Mouse (Mus musculus) right cerebral cortex, postnatal 14 days (tissue): ENCODE data around the gene Gm10563.
"Not testable (repeated sequence)": the region's sequence is repeated elsewhere in the genome, so short reads cannot be mapped to it uniquely, and the experiment has no call there.

Experiments
- DNase-seq: peaks from one replicate; pipeline ENCODE4 v3.0.0; 2022

Gm10563 gene

DNA sequence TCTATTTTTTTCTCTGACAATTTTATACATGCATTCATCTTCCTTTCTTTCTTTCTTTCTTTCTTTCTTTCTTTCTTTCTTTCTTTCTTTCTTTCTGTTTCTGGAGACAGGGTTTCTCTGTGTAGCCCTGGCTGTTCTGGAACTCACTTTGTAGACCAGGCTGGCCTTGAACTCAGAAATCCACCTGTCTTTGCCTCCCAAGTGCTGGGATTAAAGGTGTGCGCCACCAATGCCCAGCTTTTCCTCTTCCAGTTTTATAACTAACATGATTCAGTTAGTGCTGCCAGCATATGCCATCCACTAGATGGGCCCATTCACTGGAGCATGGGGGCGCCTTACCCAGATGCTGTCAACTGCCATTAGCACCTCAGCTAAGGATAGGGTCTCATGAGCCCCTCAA lies at the start of gene Gm10563:
Gene Gm10563 (minus strand): TSS at position 101 of the 400 bp plus-strand sequence.
- DNase-seq: not testable (repeated sequence)

DNA sequence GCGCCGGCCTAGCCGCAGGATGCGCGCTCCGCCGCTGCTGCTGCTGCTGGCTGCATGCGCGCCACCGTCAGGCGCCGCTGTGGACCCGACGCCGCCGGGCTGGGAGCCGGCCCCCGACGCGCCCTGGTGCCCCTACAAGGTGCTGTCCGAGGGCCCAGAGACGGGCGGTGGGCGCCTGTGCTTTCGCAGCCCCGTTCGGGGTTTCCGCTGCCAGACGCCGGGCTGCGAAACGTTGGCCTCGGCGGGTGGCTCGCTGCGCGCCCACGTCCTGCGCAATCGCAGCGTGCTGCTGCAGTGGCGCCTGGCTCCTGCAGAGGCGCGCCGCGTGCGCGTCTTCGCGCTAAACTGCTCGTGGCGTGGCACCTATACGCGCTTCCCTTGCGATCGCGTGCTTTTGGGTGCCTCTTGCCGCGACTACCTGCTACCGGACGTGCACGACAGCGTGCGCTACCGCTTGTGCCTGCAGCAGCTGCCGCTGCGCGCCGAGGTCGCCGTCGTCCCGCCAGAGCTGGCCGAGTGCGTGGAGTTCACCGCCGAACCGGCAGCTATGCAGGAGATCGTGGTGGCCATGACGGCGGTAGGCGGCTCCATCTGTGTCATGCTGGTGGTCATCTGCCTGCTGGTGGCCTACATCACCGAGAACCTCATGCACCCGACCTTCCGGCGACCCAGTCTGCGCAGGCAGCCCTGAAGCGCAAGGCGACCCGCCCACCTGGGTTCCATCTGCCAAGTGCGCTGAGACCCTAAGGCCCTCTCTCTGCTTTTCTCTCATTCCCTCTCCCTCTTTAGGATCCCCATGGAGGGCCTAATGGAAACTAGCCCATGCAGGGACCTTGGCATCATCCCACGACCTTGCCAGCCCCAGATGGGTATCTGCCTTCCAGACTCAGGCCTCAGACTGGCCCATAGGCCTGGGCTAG lies 49.5 kb upstream of the Gm10563 start:
- DNase-seq: peak; percentile 82

DNA sequence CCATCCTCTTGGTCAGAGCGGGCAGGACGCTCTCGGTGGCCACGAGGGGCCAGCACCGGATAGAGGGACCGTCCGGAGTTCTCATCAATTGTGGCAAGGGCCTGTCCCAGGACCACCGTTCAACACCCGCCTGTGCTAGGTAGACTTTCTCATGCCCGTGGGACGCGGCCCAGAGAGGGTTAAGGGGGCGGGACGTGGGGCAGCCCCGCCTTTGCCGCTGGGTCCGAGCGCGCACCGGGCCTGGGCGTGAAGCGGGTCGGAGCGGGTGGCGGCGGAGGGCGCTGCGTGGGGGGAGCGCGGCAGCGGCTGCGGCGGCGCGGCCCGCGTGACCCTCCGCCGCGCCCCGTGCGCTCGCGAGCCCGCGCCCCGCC lies 48.9 kb upstream of the Gm10563 start, which contains the start of gene Fndc10:
Gene Fndc10 (plus strand): TSS at position 232 of the 371 bp plus-strand sequence.
- peak; percentile 83 for DNase-seq

GRCm38 (mm10) chr4:155692421-155692820 lies 47.2 kb upstream of the Gm10563 start:
- DNase-seq: no peak

DNA sequence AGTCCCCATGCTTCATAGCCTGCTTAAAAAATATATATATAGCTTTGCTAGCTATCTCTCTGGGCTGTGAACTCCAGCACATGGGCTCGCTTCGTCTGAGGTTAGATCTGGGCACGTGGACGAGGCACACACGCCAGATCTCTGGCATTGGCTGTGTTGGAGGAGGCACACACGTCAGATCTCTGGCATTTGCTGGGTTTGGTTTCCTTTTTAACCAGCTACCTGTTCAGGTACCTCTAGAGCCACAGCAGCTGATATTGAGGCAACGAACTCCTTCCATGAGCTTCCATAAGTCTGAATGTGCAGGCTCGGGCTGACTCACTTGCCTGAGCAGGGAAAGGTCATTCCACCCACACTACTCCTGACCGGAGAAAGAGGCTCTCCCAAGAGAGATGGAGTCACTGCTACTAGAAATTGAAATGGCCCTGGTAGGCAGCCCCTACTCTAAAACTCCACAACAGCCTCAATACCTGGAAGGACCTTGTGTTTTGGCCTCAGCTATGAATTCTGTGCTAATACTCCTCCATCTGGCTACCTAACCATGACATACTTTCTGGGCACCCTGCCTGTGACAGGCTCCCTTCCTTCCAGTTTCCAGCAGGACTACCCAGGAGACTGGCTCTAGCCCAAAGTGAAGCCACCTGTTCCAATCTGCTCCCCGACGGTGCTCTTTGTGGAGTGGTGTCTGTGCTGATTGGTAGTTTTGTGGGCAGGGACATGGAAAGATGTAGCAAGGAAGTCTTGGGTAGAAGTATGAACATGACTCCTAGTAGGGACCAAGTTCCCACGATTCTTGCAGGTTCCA lies 45.6 kb upstream of the Gm10563 start:
- DNase-seq: peak; percentile 43

GRCm38 (mm10) chr4:155687764-155688163 lies 42.6 kb upstream of the Gm10563 start:
- not testable (repeated sequence) for DNase-seq

- DNase-seq: not testable (repeated sequence)
These were observed 38.6 kb upstream of the Gm10563 start for GRCm38 (mm10) chr4:155683670-155684277.

GRCm38 (mm10) chr4:155675991-155676390 lies 30.8 kb upstream of the Gm10563 start:
- no peak for DNase-seq

DNA sequence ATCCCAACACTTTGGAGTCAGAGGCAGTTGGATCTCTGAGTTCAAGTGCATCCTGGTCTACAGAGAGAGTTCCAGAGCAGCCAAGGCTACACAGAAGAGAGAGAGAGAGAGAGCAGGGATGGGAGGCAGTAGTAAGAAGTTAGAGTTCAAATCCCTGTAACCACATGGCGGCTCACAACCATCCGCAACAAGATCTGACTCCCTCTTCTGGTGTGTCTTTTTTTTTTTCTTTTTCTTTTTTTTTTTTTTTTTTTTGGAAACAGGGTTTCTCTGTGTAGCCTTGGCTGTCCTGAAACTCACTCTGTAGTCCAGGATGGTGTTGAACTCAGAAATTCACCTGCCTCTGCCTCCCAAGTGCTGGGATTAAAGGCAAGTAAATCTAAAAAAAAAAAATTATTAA lies 26.9 kb upstream of the Gm10563 start:
- no peak for DNase-seq

- DNase-seq: not testable (repeated sequence)
These were observed 25.0 kb upstream of the Gm10563 start for GRCm38 (mm10) chr4:155670236-155670635.

GRCm38 (mm10) chr4:155669598-155670075 lies 24.4 kb upstream of the Gm10563 start:
- DNase-seq: no peak

- peak; percentile 98 for DNase-seq
These were observed 23.7 kb upstream of the Gm10563 start, which contains the start of gene Mib2 for GRCm38 (mm10) chr4:155668689-155669597. Mib2 (minus strand) TSS chr4:155669198.

GRCm38 (mm10) chr4:155666903-155667302 lies 21.7 kb upstream of the Gm10563 start:
- no peak for DNase-seq

GRCm38 (mm10) chr4:155660641-155661040 lies 15.4 kb upstream of the Gm10563 start:
- no peak for DNase-seq

GRCm38 (mm10) chr4:155658961-155659360 lies 13.8 kb upstream of the Gm10563 start:
- no peak for DNase-seq

GRCm38 (mm10) chr4:155656214-155656751 lies 11.1 kb upstream of the Gm10563 start:
- no peak for DNase-seq

GRCm38 (mm10) chr4:155654456-155655298 lies 9.5 kb upstream of the Gm10563 start:
- DNase-seq: no peak

GRCm38 (mm10) chr4:155654183-155654455 lies 8.9 kb upstream of the Gm10563 start:
- DNase-seq: no peak

DNA sequence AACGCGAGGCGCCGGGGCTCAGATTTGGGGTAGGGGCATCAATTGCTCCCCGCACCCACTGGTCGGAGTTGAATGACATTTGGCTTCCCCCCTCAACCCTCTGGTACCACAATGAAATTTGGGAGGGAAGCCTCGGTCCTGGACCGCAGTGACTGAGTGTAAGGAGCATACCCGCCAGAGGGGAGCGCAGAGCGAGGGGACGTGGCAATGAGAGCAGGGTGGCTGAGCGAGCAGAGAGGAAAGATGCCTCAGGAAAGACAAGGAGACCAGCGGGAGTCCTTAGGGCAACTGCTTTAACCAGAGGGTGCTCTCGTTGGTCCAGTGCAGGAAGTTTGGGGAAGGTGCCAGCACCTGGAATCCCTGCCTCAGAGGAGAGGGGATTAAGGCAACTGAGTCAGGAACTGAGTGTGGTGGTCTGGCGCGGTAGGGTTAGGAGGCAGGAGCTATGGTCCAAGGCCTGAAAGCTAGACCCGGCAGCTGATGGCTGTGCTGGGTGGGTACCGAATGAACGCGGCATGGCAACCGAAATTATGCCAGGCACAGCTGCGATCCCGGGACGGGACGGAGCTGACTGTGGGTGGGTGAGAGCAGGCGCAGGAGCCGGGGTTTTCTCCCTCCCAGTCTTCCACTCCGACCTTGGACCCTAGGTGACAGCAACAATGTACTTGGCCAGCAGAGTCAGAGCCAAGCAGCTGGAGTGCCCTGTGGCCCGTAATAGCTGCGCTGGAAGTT lies 8.4 kb upstream of the Gm10563 start:
- DNase-seq: no peak

GRCm38 (mm10) chr4:155653086-155653450 lies 7.9 kb upstream of the Gm10563 start, which contains the start of gene Mmp23:
Mmp23 (minus strand) TSS chr4:155653384.
- no peak for DNase-seq
